Mouse (Mus musculus): ENCODE results near the gene Ube2g2.

Gene Ube2g2

GRCm38 (mm10) chr10:77622055-77622988, at the start of gene Ube2g2:
Gene Ube2g2 (plus strand): TSS chr10:77622275.
- DNase-seq (ENCODE audit: low spot score in 2 of 2): peak; percentile 90 to 93

- DNase-seq (ENCODE audit: low spot score in 2 of 2): no peak
Observed at GRCm38 (mm10) chr10:77573162-77573561, 48.9 kb upstream of the Ube2g2 start.

GRCm38 (mm10) chr10:77580027-77580920, 41.8 kb upstream of the Ube2g2 start:
- no peak for DNase-seq (ENCODE audit: low spot score in 2 of 2)

GRCm38 (mm10) chr10:77581023-77581407, 41.1 kb upstream of the Ube2g2 start:
- peak in 1 of 2 experiments; percentile 8 for DNase-seq (ENCODE audit: low spot score in 2 of 2)

- DNase-seq (ENCODE audit: low spot score in 2 of 2): peak; percentile 94 to 96
Observed at GRCm38 (mm10) chr10:77581408-77582284, 40.4 kb upstream of the Ube2g2 start, which contains the start of gene Pttg1ip. Gene Pttg1ip (plus strand): TSS chr10:77581720.

- DNase-seq (ENCODE audit: low spot score in 2 of 2): no peak
Observed at GRCm38 (mm10) chr10:77582285-77582618, 39.8 kb upstream of the Ube2g2 start.

GRCm38 (mm10) chr10:77583795-77584422, 38.2 kb upstream of the Ube2g2 start:
- peak in 1 of 2 experiments; percentile 14 for DNase-seq (ENCODE audit: low spot score in 2 of 2)

GRCm38 (mm10) chr10:77586637-77587036, 35.4 kb upstream of the Ube2g2 start:
- no peak for DNase-seq (ENCODE audit: low spot score in 2 of 2)

- no peak for DNase-seq (ENCODE audit: low spot score in 2 of 2)
Observed at GRCm38 (mm10) chr10:77587091-77587775, 34.8 kb upstream of the Ube2g2 start.

- no peak for DNase-seq (ENCODE audit: low spot score in 2 of 2)
Observed at GRCm38 (mm10) chr10:77588036-77588435, 34.0 kb upstream of the Ube2g2 start.

GRCm38 (mm10) chr10:77589117-77589516, 33.0 kb upstream of the Ube2g2 start:
- DNase-seq (ENCODE audit: low spot score in 2 of 2): no peak

- no peak for DNase-seq (ENCODE audit: low spot score in 2 of 2)
Observed at GRCm38 (mm10) chr10:77589749-77590148, 32.3 kb upstream of the Ube2g2 start.

- peak; percentile 55 to 70 for DNase-seq (ENCODE audit: low spot score in 2 of 2)
Observed at GRCm38 (mm10) chr10:77590812-77591211, 31.3 kb upstream of the Ube2g2 start.

- no peak for DNase-seq (ENCODE audit: low spot score in 2 of 2)
Observed at GRCm38 (mm10) chr10:77591546-77591945, 30.5 kb upstream of the Ube2g2 start.

- no peak for DNase-seq (ENCODE audit: low spot score in 2 of 2)
Observed at GRCm38 (mm10) chr10:77596060-77596459, 26.0 kb upstream of the Ube2g2 start.

GRCm38 (mm10) chr10:77603021-77603420, 19.1 kb upstream of the Ube2g2 start:
- no peak for DNase-seq (ENCODE audit: low spot score in 2 of 2)

GRCm38 (mm10) chr10:77604111-77604510, 18.0 kb upstream of the Ube2g2 start:
- no peak for DNase-seq (ENCODE audit: low spot score in 2 of 2)

- peak in 1 of 2 experiments; percentile 49 for DNase-seq (ENCODE audit: low spot score in 2 of 2)
Observed at GRCm38 (mm10) chr10:77604958-77605357, 17.1 kb upstream of the Ube2g2 start.

GRCm38 (mm10) chr10:77605368-77605767, 16.7 kb upstream of the Ube2g2 start:
- peak; percentile 29 to 41 for DNase-seq (ENCODE audit: low spot score in 2 of 2)
